Mouse (Mus musculus): ENCODE data around the gene Mrnip. TPM values are rescaled to one million over a fixed set of nuclear protein-coding genes. Genes with fewer than 3 reads are reported as not detected.

Gene Mrnip
- 32.0 and 32.9 TPM in 2 replicates for polyA plus RNA-seq (2012; rRNA removed)

DNA sequence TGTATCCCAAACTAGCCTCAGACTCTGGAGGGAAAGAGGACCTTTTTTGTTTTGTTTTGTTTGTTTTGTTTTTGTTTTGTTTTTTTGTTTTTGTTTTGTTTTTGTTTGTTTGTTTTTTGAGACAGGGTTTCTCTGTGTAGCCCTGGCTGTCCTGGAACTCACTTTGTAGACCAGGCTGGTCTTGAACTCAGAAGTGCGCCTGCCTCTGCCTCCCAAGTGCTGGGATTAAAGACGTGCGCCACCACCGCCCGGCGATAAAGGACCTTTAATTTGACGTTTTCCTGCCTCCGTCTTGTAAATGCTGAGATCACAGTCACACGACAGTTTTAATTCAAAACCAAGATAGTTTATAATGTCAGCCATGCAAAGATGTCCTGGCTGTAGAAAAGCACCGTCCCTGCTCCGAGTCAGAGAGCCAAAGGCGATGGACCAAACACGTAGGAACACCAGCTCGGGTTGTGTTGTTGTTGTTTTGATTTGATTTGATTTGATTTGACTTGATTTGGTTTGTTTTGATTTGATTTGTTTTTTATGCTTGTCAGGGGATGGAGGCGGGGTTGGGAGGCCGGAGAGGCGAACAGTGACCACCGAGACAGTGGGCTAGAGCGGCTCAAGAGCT, at the start of gene Mrnip:
TSS of gene Mrnip (plus strand) at position 334 of the 619 bp plus-strand sequence.

DNA sequence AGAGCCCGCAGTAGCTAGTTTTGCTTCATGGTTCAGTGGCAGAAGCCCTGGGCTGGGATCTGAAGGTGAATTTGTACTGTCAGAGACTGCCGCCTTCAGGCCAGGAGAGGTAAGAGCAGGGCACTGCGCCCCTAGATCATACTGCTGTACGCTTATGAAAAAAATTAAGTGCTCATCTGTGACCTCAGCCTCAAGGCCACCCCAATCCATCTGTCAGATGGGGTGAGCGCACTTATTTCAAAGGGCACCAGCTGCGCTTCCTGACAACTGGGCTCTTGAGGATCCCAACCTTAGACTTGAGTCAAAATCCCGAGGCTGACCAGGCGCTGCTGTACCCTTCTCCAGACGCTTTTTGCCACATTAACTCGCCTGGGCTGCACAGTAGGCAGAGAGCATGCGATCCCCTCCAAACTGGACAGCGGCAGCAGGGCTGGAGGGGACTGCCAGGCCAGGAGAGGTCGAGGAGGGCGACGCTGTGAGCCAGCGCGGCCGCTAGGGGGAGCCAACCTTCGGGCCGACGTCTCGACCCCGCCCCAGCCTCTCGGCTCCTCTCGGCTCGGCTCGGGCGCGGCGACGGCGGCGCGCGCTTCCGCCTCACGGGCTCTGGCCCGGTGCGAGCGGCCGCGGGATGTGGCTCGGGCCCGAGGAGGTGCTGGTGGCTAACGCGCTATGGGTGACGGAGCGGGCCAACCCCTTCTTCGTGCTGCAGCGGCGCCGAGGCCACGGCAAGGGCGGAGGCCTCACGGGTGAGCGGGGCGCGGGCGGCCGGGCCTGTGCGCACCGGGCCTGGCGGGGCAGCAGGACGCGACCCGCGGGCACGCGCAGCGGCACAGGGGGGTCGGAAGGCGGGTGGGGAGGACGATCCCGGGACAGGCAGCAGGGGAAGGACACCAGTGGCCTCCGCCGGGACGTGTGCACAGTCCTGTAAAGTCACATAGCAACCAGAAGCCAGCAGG, 43.2 kb upstream of the Mrnip start, which contains the start of gene Tbc1d9b:
TSS of gene Tbc1d9b (plus strand) at position 586 of the 956 bp plus-strand sequence.

DNA sequence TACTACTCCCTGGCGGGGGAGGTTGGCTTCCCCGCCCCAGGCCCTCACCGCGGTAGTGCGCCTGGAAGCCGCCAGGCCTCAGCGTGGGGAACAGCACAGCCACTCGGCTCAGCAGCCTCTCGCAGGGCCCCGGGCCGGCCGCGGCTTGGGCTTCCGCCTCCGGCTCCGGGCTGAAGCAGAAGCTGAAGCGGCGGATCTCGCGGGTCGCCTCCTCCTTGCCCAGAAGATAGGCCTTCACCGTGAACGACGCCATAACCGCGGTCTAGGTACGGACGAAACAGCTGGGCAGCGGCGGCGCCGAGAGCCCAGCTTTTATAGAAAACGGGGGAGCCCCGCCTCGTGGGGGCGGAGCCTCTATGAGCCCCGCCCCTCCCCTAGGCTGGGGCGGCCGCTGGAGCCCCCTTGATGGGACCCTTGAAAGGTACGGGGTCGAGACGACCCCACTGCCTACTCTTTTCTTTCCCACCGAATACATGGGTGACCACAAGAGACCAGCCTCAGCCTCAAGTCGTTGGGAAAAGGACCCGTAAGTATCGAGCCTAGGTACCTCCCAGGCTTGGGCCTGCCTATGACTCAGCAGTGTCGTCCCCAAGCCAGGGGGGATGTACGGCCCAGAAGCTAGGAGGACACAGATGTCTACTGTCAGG, 36.4 kb downstream of the Mrnip start, which contains the start of the genes Sqstm1 and Mgat4b:
TSS of gene Sqstm1 (minus strand) at position 323 of the 647 bp plus-strand sequence.
TSS of gene Mgat4b (plus strand) at position 386 of the 647 bp plus-strand sequence.

DNA sequence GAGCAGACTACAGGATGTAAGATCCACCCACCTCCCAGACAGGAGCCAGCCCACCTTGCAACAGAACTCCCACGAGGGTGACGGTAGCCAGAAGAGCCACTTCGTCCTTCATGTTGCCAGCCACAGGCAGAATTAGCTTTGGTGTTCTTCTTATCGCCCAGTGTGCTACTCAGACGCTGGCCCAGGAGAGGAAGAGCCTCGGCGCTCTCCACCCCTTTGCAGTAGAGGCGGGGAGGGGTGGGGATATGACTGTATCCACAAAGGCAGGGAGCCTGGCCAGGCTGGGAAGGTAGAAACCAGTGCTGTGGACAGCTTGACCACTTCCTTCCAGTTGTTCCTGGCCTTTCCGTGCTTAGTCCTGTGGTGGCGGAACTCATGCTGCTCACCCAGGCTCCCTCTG, 64.1 kb downstream of the Mrnip start, which contains the start of gene Ltc4s:
TSS of gene Ltc4s (minus strand) at position 293 of the 400 bp plus-strand sequence.

Other genes with a start within 250 kb of the Mrnip start
- gene Rnf130, start 149.1 kb upstream of the Mrnip start, polyA plus RNA-seq (2012; rRNA removed), result 46.8 and 52.5 TPM in 2 replicates
- gene Tbc1d9b, start 43.0 kb upstream of the Mrnip start, polyA plus RNA-seq (2012; rRNA removed), result 37.8 and 40.6 TPM in 2 replicates
- 173 and 189 TPM in 2 replicates for gene Sqstm1, start 36.4 kb downstream of the Mrnip start, polyA plus RNA-seq (2012; rRNA removed)
- 64.6 and 73.7 TPM in 2 replicates for gene Mgat4b, start 36.4 kb downstream of the Mrnip start, polyA plus RNA-seq (2012; rRNA removed)
- 2.6 and 2.9 TPM in 2 replicates for gene Ltc4s, start 64.2 kb downstream of the Mrnip start, polyA plus RNA-seq (2012; rRNA removed)
- gene Maml1, start 117.9 kb downstream of the Mrnip start, polyA plus RNA-seq (2012; rRNA removed), result 14.3 and 15.5 TPM in 2 replicates
- 169 and 192 TPM in 2 replicates for gene Canx, start 151.2 kb downstream of the Mrnip start, polyA plus RNA-seq (2012; rRNA removed)
- 0.29 and 0.41 TPM in 2 replicates for gene Cby3, start 180.0 kb downstream of the Mrnip start, polyA plus RNA-seq (2012; rRNA removed)
- 871 and 1,026 TPM in 2 replicates for gene Hnrnph1, start 202.5 kb downstream of the Mrnip start, polyA plus RNA-seq (2012; rRNA removed)

Measured in central nervous system, embryonic 14 days (tissue).